Mouse (Mus musculus): ENCODE measurements around the gene Morc2a. TPM values are rescaled to one million over a fixed set of nuclear protein-coding genes. Genes with fewer than 3 reads are reported as not detected.

Gene Morc2a
- polyA plus RNA-seq, 1 experiment, result 72.0 TPM

DNA sequence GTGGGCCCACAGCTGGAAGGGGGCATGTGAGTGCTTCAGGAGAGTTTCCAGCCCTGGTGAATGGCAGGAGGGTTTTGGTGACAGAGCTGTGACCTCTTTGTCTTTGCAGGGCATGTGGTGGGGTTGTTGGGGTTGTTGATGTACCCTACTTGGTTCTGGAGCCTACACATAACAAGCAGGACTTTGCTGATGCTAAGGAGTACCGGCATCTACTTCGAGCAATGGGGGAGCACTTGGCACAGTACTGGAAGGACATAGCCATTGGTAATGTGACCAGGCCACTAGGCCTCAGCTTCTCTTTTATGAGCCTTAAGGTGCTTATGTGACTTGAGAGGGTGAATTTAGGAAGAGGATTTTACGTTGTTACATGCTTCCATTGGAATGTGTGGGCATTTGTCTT is 30.8 kb downstream of the Morc2a start:
- H3K4me1 ChIP-seq (ENCODE audit: control insufficient read depth, insufficient read depth, low read length), result no peaks in the 10 kb centered on the region; the same call in 1 of the 2 replicates
- no peak overlapping the region for H3K27ac ChIP-seq (ENCODE audit: insufficient read depth, low read length)
- H3K4me3 ChIP-seq (ENCODE audit: insufficient read depth, low read length), result no peak overlapping the region
- TF ChIP-seq CTCF (IDR thresholded peaks at IDR 0.05; ENCODE audit: borderline replicate concordance, insufficient read depth, low read length) (no peak), POLR2A (IDR thresholded peaks at IDR 0.05; ENCODE audit: low read depth, low read length) (no peak)

DNA sequence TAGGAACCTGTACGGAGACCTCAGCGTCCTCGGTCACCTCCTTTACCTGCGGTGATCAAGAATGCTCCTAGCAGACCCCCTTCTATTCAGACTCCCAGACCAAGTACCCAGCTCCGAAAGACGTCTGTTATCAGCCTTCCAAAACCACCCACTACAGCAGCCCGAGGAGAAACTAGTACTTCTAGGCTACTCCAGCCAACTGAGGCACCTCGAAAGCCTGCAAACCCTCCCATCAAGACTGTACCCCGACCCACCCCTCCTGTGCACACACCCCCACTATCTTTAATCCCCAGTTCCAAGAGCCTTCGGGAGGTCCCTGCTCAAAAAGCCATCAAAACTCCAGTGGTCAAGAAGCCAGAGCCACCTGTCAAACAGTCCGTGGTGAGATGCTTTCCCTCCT is 34.7 kb downstream of the Morc2a start:
- Histone ChIP-seq H3K4me3 (ENCODE audit: insufficient read depth, low read length) (no peak overlapping the region), H3K4me1 (ENCODE audit: control insufficient read depth, insufficient read depth, low read length) (no peaks in the 10 kb centered on the region; the same call in 1 of the 2 replicates), H3K27ac (ENCODE audit: insufficient read depth, low read length) (no peak overlapping the region)
- TF ChIP-seq CTCF (IDR thresholded peaks at IDR 0.05; ENCODE audit: borderline replicate concordance, insufficient read depth, low read length) (no peak), POLR2A (IDR thresholded peaks at IDR 0.05; ENCODE audit: low read depth, low read length) (no peak)

DNA sequence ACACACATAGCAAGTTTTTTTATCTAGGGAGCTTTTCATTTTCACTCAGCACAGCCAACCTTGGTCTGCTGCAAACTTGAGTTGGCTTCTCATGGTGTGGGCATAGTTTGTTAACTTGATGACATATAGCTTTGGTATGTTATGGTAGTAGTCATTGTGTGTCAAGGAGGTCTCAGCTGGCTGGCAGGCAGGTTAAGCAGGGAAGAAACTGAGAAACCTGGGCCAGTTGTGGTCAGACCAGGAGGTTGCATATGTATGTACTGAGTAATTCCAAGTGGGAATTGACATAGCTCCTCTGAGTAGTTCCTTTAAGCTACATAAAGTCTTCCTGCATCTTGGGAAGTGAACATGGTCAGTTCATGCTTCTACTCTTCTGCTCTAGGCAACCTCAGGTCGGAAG is 35.2 kb downstream of the Morc2a start:
- TF ChIP-seq POLR2A (IDR thresholded peaks at IDR 0.05; ENCODE audit: low read depth, low read length) (no peak), CTCF (IDR thresholded peaks at IDR 0.05; ENCODE audit: borderline replicate concordance, insufficient read depth, low read length) (no peak)
- Histone ChIP-seq H3K4me1 (ENCODE audit: control insufficient read depth, insufficient read depth, low read length) (no peaks in the 10 kb centered on the region; the same call in 1 of the 2 replicates), H3K4me3 (ENCODE audit: insufficient read depth, low read length) (no peak overlapping the region), H3K27ac (ENCODE audit: insufficient read depth, low read length) (no peak overlapping the region)

DNA sequence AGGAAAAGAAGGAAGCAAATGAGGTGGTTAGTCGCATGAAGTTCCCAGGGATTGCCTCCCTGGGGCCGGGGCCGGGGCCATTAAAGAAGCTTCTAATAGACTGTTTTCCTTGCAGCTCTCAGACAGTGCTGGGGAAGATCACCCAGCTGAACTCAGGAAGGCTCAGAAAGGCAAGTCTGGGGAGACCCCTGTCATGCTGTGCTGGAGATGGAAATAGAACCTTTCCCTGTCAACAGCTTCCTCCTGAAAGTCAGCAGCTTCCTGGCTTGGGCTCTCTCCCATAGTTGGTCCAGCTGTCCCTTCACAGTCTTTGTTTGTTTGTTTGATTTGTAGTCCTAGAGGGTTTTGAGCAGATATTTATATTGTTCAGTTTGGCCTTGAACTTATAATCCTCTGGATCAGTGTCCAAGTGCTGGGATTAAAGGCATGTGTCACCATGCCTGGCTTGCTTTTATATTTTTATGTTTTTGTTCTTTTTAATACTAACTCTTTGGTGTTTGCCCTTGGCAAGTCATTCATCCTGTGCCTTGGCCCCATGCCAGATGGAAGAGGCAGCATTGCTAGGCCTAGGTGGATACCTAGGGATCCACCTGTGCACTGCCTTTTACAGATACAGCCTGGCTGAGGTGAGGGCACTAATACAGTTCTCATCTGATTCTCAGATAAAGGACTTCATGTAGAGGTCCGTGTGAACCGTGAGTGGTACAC is 35.9 kb downstream of the Morc2a start:
- Histone ChIP-seq H3K27ac (ENCODE audit: insufficient read depth, low read length) (no peak overlapping the region), H3K4me3 (ENCODE audit: insufficient read depth, low read length) (no peak overlapping the region), H3K4me1 (ENCODE audit: control insufficient read depth, insufficient read depth, low read length) (no peaks in the 10 kb centered on the region; the same call in 1 of the 2 replicates)
- no peak for TF ChIP-seq CTCF (IDR thresholded peaks at IDR 0.05; ENCODE audit: borderline replicate concordance, insufficient read depth, low read length)
- TF ChIP-seq POLR2A (IDR thresholded peaks at IDR 0.05; ENCODE audit: low read depth, low read length), result no peak

DNA sequence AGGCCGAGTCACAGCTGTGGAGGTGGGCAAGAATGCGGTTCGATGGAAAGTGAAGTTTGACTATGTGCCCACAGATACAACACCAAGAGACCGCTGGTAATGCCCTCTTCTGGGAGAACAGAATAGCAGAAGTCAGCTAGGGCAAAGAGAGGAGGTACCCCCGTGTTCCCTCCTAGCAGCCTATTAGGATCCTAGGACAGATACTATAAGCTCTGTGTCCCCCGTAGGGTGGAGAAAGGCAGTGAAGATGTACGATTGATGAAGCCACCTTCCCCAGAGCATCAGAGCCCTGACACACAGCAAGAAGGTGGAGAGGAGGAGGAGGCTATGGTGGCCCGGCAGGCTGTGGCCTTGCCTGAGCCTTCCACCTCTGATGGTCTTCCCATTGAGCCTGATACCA is 36.4 kb downstream of the Morc2a start:
- no peak overlapping the region for H3K4me3 ChIP-seq (ENCODE audit: insufficient read depth, low read length)
- TF ChIP-seq POLR2A (IDR thresholded peaks at IDR 0.05; ENCODE audit: low read depth, low read length), result no peak
- TF ChIP-seq CTCF (IDR thresholded peaks at IDR 0.05; ENCODE audit: borderline replicate concordance, insufficient read depth, low read length), result no peak
- no peaks in the 10 kb centered on the region; the same call in 1 of the 2 replicates for H3K4me1 ChIP-seq (ENCODE audit: control insufficient read depth, insufficient read depth, low read length)
- H3K27ac ChIP-seq (ENCODE audit: insufficient read depth, low read length), result no peak overlapping the region

DNA sequence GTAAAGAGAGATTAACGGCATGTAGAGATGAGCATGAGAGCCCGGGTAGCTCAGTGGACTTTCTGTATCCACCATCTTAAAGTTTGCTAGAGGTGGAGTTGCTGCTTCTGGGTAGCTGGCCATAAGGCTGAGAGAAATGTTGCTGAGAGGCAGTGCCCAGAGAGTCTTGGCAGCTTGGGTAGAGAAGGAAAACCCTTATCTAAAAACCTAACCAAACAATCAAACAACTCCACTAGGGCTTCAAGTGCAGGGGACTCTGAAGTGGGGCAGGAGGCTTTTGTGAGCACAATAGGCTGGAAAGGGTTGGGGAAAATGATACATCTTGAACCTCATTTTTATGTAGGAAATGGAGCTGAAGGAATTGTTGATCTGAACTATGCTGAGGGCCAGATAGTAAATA is 37.3 kb downstream of the Morc2a start:
- no peak for TF ChIP-seq CTCF (IDR thresholded peaks at IDR 0.05; ENCODE audit: borderline replicate concordance, insufficient read depth, low read length)
- TF ChIP-seq POLR2A (IDR thresholded peaks at IDR 0.05; ENCODE audit: low read depth, low read length), result no peak
- Histone ChIP-seq H3K4me3 (ENCODE audit: insufficient read depth, low read length) (no peak overlapping the region), H3K27ac (ENCODE audit: insufficient read depth, low read length) (no peak overlapping the region)

DNA sequence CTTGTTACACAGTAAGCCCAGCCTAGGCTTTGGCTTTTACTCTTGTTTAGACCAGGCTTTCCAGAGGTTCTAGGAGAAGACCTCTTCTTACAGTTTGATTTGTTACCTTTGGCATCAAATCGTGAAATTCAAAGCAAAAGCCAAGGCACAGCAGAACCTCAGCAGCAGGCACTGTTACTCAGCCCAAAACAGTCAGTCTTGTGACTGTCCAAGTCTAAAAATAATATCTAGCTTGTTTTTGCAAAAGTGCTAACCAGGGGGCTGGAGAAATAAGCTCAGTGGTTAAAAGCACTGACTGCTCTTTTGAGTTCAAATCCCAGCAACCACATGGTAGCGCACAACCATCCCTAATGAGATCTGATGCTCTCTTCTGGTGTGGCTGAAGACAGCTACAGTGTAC is 37.9 kb downstream of the Morc2a start:
- TF ChIP-seq POLR2A (IDR thresholded peaks at IDR 0.05; ENCODE audit: low read depth, low read length) (no peak), CTCF (IDR thresholded peaks at IDR 0.05; ENCODE audit: borderline replicate concordance, insufficient read depth, low read length) (no peak)
- H3K4me1 ChIP-seq (ENCODE audit: control insufficient read depth, insufficient read depth, low read length), result no peaks in the 10 kb centered on the region; the same call in 1 of the 2 replicates
- no peak overlapping the region for H3K4me3 ChIP-seq (ENCODE audit: insufficient read depth, low read length)
- H3K27ac ChIP-seq (ENCODE audit: insufficient read depth, low read length), result no peak overlapping the region

More for the DNA sequence above, 37.3 kb downstream of the Morc2a start:
- H3K4me1 ChIP-seq (ENCODE audit: control insufficient read depth, insufficient read depth, low read length), result no peaks in the 10 kb centered on the region; the same call in 1 of the 2 replicates

DNA sequence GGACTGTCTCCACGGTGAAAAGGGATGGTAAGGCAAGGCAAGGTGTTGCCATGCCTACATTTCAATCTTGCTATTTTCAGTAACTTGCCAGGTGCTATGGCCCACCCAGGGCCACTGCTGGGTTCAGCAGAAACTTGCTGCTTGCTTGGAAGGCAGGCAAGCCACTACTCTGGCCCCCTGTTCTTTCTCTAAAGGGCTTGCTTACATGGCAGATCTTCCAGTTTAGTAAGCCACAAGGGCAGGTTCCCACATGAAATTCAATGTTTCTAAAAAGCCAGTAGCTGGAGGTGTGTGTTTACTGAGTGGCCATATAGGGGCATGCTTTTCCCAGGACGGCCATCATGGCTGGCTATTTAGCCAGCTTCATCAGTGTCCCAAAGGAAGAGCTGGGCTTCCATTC is 42.8 kb downstream of the Morc2a start:
- Histone ChIP-seq H3K4me3 (ENCODE audit: insufficient read depth, low read length) (no peak overlapping the region), H3K27ac (ENCODE audit: insufficient read depth, low read length) (no peak overlapping the region), H3K4me1 (ENCODE audit: control insufficient read depth, insufficient read depth, low read length) (no peaks in the 10 kb centered on the region)
- TF ChIP-seq CTCF (IDR thresholded peaks at IDR 0.05; ENCODE audit: borderline replicate concordance, insufficient read depth, low read length) (no peak), POLR2A (IDR thresholded peaks at IDR 0.05; ENCODE audit: low read depth, low read length) (no peak)

DNA sequence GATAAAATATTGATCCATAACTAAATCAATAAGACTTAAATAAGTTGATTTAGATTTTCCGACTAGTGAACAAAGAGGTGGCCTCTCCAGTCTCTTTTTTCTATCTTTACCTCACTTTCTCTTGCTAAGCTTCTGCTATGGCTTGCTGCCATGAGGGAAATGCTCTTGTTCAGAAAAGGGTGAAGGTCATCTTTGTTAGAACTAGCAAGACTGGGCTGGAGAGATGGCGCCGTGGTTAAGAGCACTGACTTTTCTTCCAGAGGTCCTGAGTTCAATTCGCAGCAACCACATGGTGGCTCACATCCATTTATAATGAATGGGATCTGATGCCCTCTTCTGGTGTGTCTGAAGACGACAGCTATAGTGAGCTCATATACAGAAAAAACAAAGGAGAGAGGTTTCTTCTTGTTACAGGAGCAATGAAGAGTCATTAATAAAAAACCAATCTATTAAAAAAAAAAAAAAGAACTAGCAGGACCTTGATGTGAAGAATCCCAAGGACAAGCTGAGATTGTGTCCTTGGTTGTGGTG is 47.2 kb downstream of the Morc2a start:
- TF ChIP-seq CTCF (IDR thresholded peaks at IDR 0.05; ENCODE audit: borderline replicate concordance, insufficient read depth, low read length) (no peak), POLR2A (IDR thresholded peaks at IDR 0.05; ENCODE audit: low read depth, low read length) (no peak)
- Histone ChIP-seq H3K4me3 (ENCODE audit: insufficient read depth, low read length) (no peak overlapping the region), H3K27ac (ENCODE audit: insufficient read depth, low read length) (no peak overlapping the region), H3K4me1 (ENCODE audit: control insufficient read depth, insufficient read depth, low read length) (no peaks in the 10 kb centered on the region)

DNA sequence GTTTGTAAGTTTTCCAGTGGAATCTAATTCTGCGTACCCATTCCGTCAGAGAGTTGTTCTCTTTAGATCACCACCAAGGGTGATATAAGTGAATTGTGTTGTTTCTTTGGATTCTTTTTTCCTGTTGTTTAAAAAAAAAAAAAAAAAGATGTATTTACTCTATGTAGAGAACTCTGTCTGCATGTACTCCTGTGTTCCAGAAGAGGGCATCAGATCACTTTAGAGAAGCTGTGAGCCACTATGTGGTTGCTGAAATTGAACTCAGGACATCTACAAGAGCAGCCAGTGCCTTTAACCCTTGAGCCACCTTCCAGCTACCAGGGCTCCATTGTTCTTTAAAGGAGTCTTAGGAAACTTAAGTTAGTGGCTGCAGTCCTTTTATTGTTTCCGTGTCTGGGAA is 48.5 kb downstream of the Morc2a start:
- TF ChIP-seq POLR2A (IDR thresholded peaks at IDR 0.05; ENCODE audit: low read depth, low read length) (no peak), CTCF (IDR thresholded peaks at IDR 0.05; ENCODE audit: borderline replicate concordance, insufficient read depth, low read length) (no peak)
- no peaks in the 10 kb centered on the region for H3K4me1 ChIP-seq (ENCODE audit: control insufficient read depth, insufficient read depth, low read length)
- H3K4me3 ChIP-seq (ENCODE audit: insufficient read depth, low read length), result no peak overlapping the region
- no peak overlapping the region for H3K27ac ChIP-seq (ENCODE audit: insufficient read depth, low read length)
